Mouse (Mus musculus): ENCODE data around the gene Actr1a.

Actr1a gene

GRCm38 (mm10) chr19:46395109-46396009 is at the start of gene Actr1a:
Actr1a (minus strand) TSS chr19:46395748.
- DNase-seq (ENCODE audit: low read depth, low spot score): peak; percentile 99

- DNase-seq (ENCODE audit: low read depth, low spot score): peak; percentile 93
Observed at GRCm38 (mm10) chr19:46444209-46444608, 48.7 kb upstream of the Actr1a start.

- DNase-seq (ENCODE audit: low read depth, low spot score): no peak
Observed at GRCm38 (mm10) chr19:46443509-46443908, 48.0 kb upstream of the Actr1a start.

- DNase-seq (ENCODE audit: low read depth, low spot score): peak; percentile 61
Observed at GRCm38 (mm10) chr19:46435492-46435891, 39.9 kb upstream of the Actr1a start.

- no peak for DNase-seq (ENCODE audit: low read depth, low spot score)
Observed at GRCm38 (mm10) chr19:46434591-46434990, 39.0 kb upstream of the Actr1a start.

GRCm38 (mm10) chr19:46434148-46434547 is 38.6 kb upstream of the Actr1a start:
- DNase-seq (ENCODE audit: low read depth, low spot score): no peak

- no peak for DNase-seq (ENCODE audit: low read depth, low spot score)
Observed at GRCm38 (mm10) chr19:46433712-46434111, 38.2 kb upstream of the Actr1a start.

- DNase-seq (ENCODE audit: low read depth, low spot score): no peak
Observed at GRCm38 (mm10) chr19:46429250-46429649, 33.7 kb upstream of the Actr1a start.

- no peak for DNase-seq (ENCODE audit: low read depth, low spot score)
Observed at GRCm38 (mm10) chr19:46426488-46426887, 30.9 kb upstream of the Actr1a start.

GRCm38 (mm10) chr19:46425266-46425665 is 29.7 kb upstream of the Actr1a start:
- no peak for DNase-seq (ENCODE audit: low read depth, low spot score)

GRCm38 (mm10) chr19:46422384-46423338 is 27.1 kb upstream of the Actr1a start:
- DNase-seq (ENCODE audit: low read depth, low spot score): peak; percentile 85

GRCm38 (mm10) chr19:46420410-46420809 is 24.9 kb upstream of the Actr1a start:
- DNase-seq (ENCODE audit: low read depth, low spot score): no peak

- no peak for DNase-seq (ENCODE audit: low read depth, low spot score)
Observed at GRCm38 (mm10) chr19:46418051-46418450, 22.5 kb upstream of the Actr1a start.

GRCm38 (mm10) chr19:46416276-46416675 is 20.7 kb upstream of the Actr1a start:
- no peak for DNase-seq (ENCODE audit: low read depth, low spot score)

- DNase-seq (ENCODE audit: low read depth, low spot score): no peak
Observed at GRCm38 (mm10) chr19:46414486-46414885, 18.9 kb upstream of the Actr1a start.

GRCm38 (mm10) chr19:46413969-46414368 is 18.4 kb upstream of the Actr1a start:
- no peak for DNase-seq (ENCODE audit: low read depth, low spot score)

- DNase-seq (ENCODE audit: low read depth, low spot score): no peak
Observed at GRCm38 (mm10) chr19:46412056-46412805, 16.7 kb upstream of the Actr1a start.

- no peak for DNase-seq (ENCODE audit: low read depth, low spot score)
Observed at GRCm38 (mm10) chr19:46409506-46409905, 14.0 kb upstream of the Actr1a start.

GRCm38 (mm10) chr19:46406592-46407386 is 11.2 kb upstream of the Actr1a start:
- no peak for DNase-seq (ENCODE audit: low read depth, low spot score)

- DNase-seq (ENCODE audit: low read depth, low spot score): no peak
Observed at GRCm38 (mm10) chr19:46404030-46404429, 8.5 kb upstream of the Actr1a start.

- no peak for DNase-seq (ENCODE audit: low read depth, low spot score)
Observed at GRCm38 (mm10) chr19:46400558-46400957, 5.0 kb upstream of the Actr1a start.
